Mouse (Mus musculus) left cerebral cortex, adult 8-10 months (tissue): ENCODE data around the gene B4galnt1. TPM values are rescaled to one million over a fixed set of nuclear protein-coding genes. Genes with fewer than 3 reads are reported as not detected.

Experiments
- DNase-seq, 2 experiments: peaks; one replicate each; pipeline ENCODE4 v3.0.0; 2022; ENCODE audit warnings: low spot score in 2 of 2
- total RNA-seq, 4 experiments: library from RNA; stranded (reverse); gene quantifications; 2 replicates each; pipeline ENCODE4 v1.2.4; 2022

The B4galnt1 gene
- total RNA-seq, 4 experiments from 2014 or later, result 105 to 118 (median 112) TPM

- DNase-seq, result no peak
These were observed 40.3 kb downstream of the B4galnt1 start for GRCm38 (mm10) chr10:127205373-127205772.

- DNase-seq, result peak in 1 of 2 experiments; percentile 69
These were observed 43.9 kb downstream of the B4galnt1 start for GRCm38 (mm10) chr10:127208921-127209320.

GRCm38 (mm10) chr10:127209928-127210570 is 45.0 kb downstream of the B4galnt1 start:
- no peak for DNase-seq

- DNase-seq, result no peak
These were observed 46.0 kb downstream of the B4galnt1 start for GRCm38 (mm10) chr10:127210961-127211405.

GRCm38 (mm10) chr10:127211414-127211854 is 46.4 kb downstream of the B4galnt1 start, which contains the start of gene Pip4k2c:
Pip4k2c (minus strand) TSS chr10:127211585.
- peak; percentile 80 to 93 for DNase-seq

GRCm38 (mm10) chr10:127213272-127213671 is 48.2 kb downstream of the B4galnt1 start:
- no peak for DNase-seq

GRCm38 (mm10) chr10:127213704-127214421 is 48.8 kb downstream of the B4galnt1 start:
- DNase-seq, result no peak

- DNase-seq, result no peak
These were observed 49.4 kb downstream of the B4galnt1 start for GRCm38 (mm10) chr10:127214422-127214803.

GRCm38 (mm10) chr10:127216456-127216855 is 51.4 kb downstream of the B4galnt1 start:
- no peak for DNase-seq

- DNase-seq, result no peak
These were observed 52.2 kb downstream of the B4galnt1 start for GRCm38 (mm10) chr10:127217177-127217576.

GRCm38 (mm10) chr10:127218339-127218738 is 53.3 kb downstream of the B4galnt1 start:
- no peak for DNase-seq

Other genes starting within 250 kb of the B4galnt1 start
- gene Ctdsp2, start 186.5 kb upstream of the B4galnt1 start, total RNA-seq, result 10 to 100 TPM; 74.8 to 83.4 (median 82.5) TPM
- under 1 TPM; 0.13 to 0.21 (median 0.17) TPM for gene Avil, start 164.5 kb upstream of the B4galnt1 start, total RNA-seq
- 10 to 100 TPM; 22.8 to 36.1 (median 30.0) TPM for gene Tsfm, start 134.4 kb upstream of the B4galnt1 start, total RNA-seq
- 10 to 100 TPM; 10.4 to 11.8 (median 11.2) TPM for gene Mettl1, start 123.8 kb upstream of the B4galnt1 start, total RNA-seq
- under 1 TPM in 3 of 4 experiments, not detected in 1; 0.11 to 0.30 (median 0.14) TPM for gene Eef1akmt3, start 123.7 kb upstream of the B4galnt1 start, total RNA-seq
- under 1 TPM; 0.30 to 0.46 (median 0.41) TPM for gene Cyp27b1, start 117.0 kb upstream of the B4galnt1 start, total RNA-seq
- 10 to 100 TPM; 19.8 to 21.5 (median 21.2) TPM for gene March9, start 105.0 kb upstream of the B4galnt1 start, total RNA-seq
- gene Cdk4, start 101.7 kb upstream of the B4galnt1 start, total RNA-seq, result 10 to 100 TPM; 79.8 to 91.4 (median 85.4) TPM
- gene Tspan31, start 95.0 kb upstream of the B4galnt1 start, total RNA-seq, result 10 to 100 TPM; 60.9 to 63.2 (median 62.1) TPM
- gene Agap2, start 89.9 kb upstream of the B4galnt1 start, total RNA-seq, result 100 to 1,000 TPM; 595 to 685 (median 631) TPM
- gene Os9, start 44.1 kb upstream of the B4galnt1 start, total RNA-seq, result 100 to 1,000 TPM; 112 to 130 (median 122) TPM
- 1 to 10 TPM; 5.8 to 7.4 (median 6.9) TPM for gene Slc26a10, start 15.4 kb downstream of the B4galnt1 start, total RNA-seq
- 100 to 1,000 TPM; 153 to 178 (median 174) TPM for gene Arhgef25, start 24.9 kb downstream of the B4galnt1 start, total RNA-seq
- gene Dtx3, start 30.5 kb downstream of the B4galnt1 start, total RNA-seq, result 100 to 1,000 TPM; 211 to 218 (median 216) TPM
- gene Pip4k2c, start 46.4 kb downstream of the B4galnt1 start, total RNA-seq, result 100 to 1,000 TPM; 104 to 112 (median 106) TPM
- 1,000 to 10,000 TPM; 1,113 to 1,308 (median 1,238) TPM for gene Kif5a, start 98.1 kb downstream of the B4galnt1 start, total RNA-seq
- 100 to 1,000 TPM; 254 to 263 (median 254) TPM for gene Dctn2, start 101.1 kb downstream of the B4galnt1 start, total RNA-seq
- gene Mbd6, start 123.8 kb downstream of the B4galnt1 start, total RNA-seq, result 10 to 100 TPM; 32.5 to 53.7 (median 44.4) TPM
- 10 to 100 TPM; 54.2 to 61.3 (median 56.8) TPM for gene Mars, start 146.6 kb downstream of the B4galnt1 start, total RNA-seq
- 1 to 10 TPM in 2 of 4 experiments, under 1 TPM in 2; 0.74 to 2.6 (median 1.6) TPM for gene Arhgap9, start 156.7 kb downstream of the B4galnt1 start, total RNA-seq
- 1 to 10 TPM; 2.9 to 5.4 (median 3.2) TPM for gene Gli1, start 176.7 kb downstream of the B4galnt1 start, total RNA-seq
- gene Inhbe, start 189.2 kb downstream of the B4galnt1 start, total RNA-seq, result under 1 TPM; 0.09 to 0.18 (median 0.16) TPM
- gene Inhbc, start 205.2 kb downstream of the B4galnt1 start, total RNA-seq, result not detected
- 100 to 1,000 TPM; 247 to 279 (median 255) TPM for gene R3hdm2, start 215.1 kb downstream of the B4galnt1 start, total RNA-seq